Mouse (Mus musculus): ENCODE measurements at regions not wholly inside any gene's neighbourhood (a gene's known extent, or its start where the extent isn't known, plus 50 kb on each side); places are given as distances from the start of the nearest gene placed in this dataset.
"Not testable (repeated sequence)": the region's sequence is repeated elsewhere in the genome, so short reads cannot be mapped to it uniquely, and the experiment has no call there.

DNA sequence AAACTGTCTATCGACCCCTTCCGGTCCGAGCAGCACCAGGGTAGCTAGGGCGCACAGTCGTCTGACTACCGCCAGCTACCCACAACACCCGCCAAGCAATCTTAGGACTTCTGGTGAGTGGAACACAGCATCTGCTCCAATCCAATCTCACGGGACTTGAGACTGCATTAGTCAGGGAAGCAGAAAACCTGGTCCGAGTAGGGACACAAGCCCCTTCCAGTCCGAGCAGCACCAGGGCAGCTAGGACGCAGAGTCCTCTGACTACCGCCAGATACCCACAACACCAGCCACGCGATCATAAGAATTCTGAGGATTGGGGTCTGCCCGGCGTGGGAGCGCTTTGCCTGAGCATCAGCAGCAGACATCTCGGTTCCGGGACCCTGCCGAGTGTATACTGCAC is 79.6 kb downstream of the Gm10715 start:
- H3K27me3 ChIP-seq (ENCODE audit: control insufficient read depth, insufficient read depth, insufficient read length); H3K36me3 ChIP-seq (ENCODE audit: control insufficient read depth, insufficient read depth); H3ac ChIP-seq (ENCODE audit: control insufficient read depth, insufficient read length, low read depth); H3K79me2 ChIP-seq (ENCODE audit: control insufficient read depth, insufficient read depth); H3K79me3 ChIP-seq (ENCODE audit: low read depth); H3K4me3 ChIP-seq (ENCODE audit: insufficient read depth, poor library complexity, severe bottlenecking): not testable (repeated sequence)

DNA sequence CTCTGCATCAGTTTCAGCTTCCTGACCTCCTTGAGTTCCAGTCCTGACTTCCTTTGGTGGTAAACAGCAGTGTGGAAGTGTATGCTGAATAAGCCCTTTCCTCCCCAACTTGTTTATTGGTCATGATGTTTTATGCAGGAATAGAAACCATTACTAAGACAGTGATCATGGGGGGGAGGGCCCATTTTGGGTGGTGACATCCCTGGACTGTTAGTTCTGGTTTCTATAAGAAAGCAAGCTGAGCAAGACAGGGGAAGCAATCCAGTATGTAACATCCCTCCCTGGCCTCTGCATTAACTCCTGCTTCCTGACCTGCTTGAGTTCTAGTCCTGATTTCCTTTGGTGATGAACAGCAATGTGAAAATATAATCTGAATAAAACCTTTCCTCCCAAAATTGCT is 124.5 kb downstream of the Gm10715 start:
- no peaks in the 10 kb centered on the region for H3K27me3 ChIP-seq (ENCODE audit: control insufficient read depth, insufficient read depth, insufficient read length)
- H3ac ChIP-seq (ENCODE audit: control insufficient read depth, insufficient read length, low read depth) = no peak overlapping the region
- no peaks in the 10 kb centered on the region for H3K79me3 ChIP-seq (ENCODE audit: low read depth)
- no peak for TF ChIP-seq MAX (IDR thresholded peaks at IDR 0.05)
- TF ChIP-seq CTCF (IDR thresholded peaks at IDR 0.05; ENCODE audit: control insufficient read depth, insufficient read depth, insufficient read length) = no peak
- no peak for TF ChIP-seq FOSL1 (IDR thresholded peaks at IDR 0.05; ENCODE audit: insufficient read depth, low read length, poor library complexity, severe bottlenecking)
- TF ChIP-seq USF1 (IDR thresholded peaks at IDR 0.05; ENCODE audit: low read depth) = no peak
- no peak for TF ChIP-seq MYOG (IDR thresholded peaks at IDR 0.05; ENCODE audit: control insufficient read depth, extremely low read depth, insufficient read length)
- TF ChIP-seq MYOD1 (IDR thresholded peaks at IDR 0.05; ENCODE audit: control insufficient read depth, insufficient read length, low read depth) = no peak
- H3K79me2 ChIP-seq (ENCODE audit: control insufficient read depth, insufficient read depth) = no peaks in the 10 kb centered on the region
- H3K36me3 ChIP-seq (ENCODE audit: control insufficient read depth, insufficient read depth) = no peaks in the 10 kb centered on the region
- no peak overlapping the region for H3K4me3 ChIP-seq (ENCODE audit: insufficient read depth, poor library complexity, severe bottlenecking)

- no peak overlapping the region for H3K4me3 ChIP-seq (ENCODE audit: insufficient read depth, poor library complexity, severe bottlenecking)
- H3K36me3 ChIP-seq (ENCODE audit: control insufficient read depth, insufficient read depth) = no peaks in the 10 kb centered on the region
- TF ChIP-seq CEBPB (IDR thresholded peaks at IDR 0.05; ENCODE audit: low read depth) (no peak), MAX (IDR thresholded peaks at IDR 0.05) (no peak), MYOD1 (IDR thresholded peaks at IDR 0.05; ENCODE audit: control insufficient read depth, insufficient read length, low read depth) (no peak), FOSL1 (IDR thresholded peaks at IDR 0.05; ENCODE audit: insufficient read depth, low read length, poor library complexity, severe bottlenecking) (no peak)
- no peaks in the 10 kb centered on the region for H3K27me3 ChIP-seq (ENCODE audit: control insufficient read depth, insufficient read depth, insufficient read length)
- no peak overlapping the region for H3ac ChIP-seq (ENCODE audit: control insufficient read depth, insufficient read length, low read depth)
- no peaks in the 10 kb centered on the region for H3K79me2 ChIP-seq (ENCODE audit: control insufficient read depth, insufficient read depth)
- no peaks in the 10 kb centered on the region for H3K79me3 ChIP-seq (ENCODE audit: low read depth)
These were observed 147.7 kb downstream of the Gm10715 start for GRCm38 (mm10) chr9:3184343-3184742.

- Histone ChIP-seq H3K36me3 (ENCODE audit: control insufficient read depth, insufficient read depth) (no peaks in the 10 kb centered on the region), H3K4me3 (ENCODE audit: insufficient read depth, poor library complexity, severe bottlenecking) (no peak overlapping the region), H3K27me3 (ENCODE audit: control insufficient read depth, insufficient read depth, insufficient read length) (no peaks in the 10 kb centered on the region), H3K79me2 (ENCODE audit: control insufficient read depth, insufficient read depth) (no peaks in the 10 kb centered on the region), H3K79me3 (ENCODE audit: low read depth) (no peaks in the 10 kb centered on the region), H3ac (ENCODE audit: control insufficient read depth, insufficient read length, low read depth) (no peak overlapping the region)
- TF ChIP-seq CEBPB (IDR thresholded peaks at IDR 0.05; ENCODE audit: low read depth) (no peak), MYOD1 (IDR thresholded peaks at IDR 0.05; ENCODE audit: control insufficient read depth, insufficient read length, low read depth) (no peak), FOSL1 (IDR thresholded peaks at IDR 0.05; ENCODE audit: insufficient read depth, low read length, poor library complexity, severe bottlenecking) (no peak), MAX (IDR thresholded peaks at IDR 0.05) (no peak), MYOG (IDR thresholded peaks at IDR 0.05; ENCODE audit: control insufficient read depth, extremely low read depth, insufficient read length) (no peak), USF1 (IDR thresholded peaks at IDR 0.05; ENCODE audit: low read depth) (no peak), CTCF (IDR thresholded peaks at IDR 0.05; ENCODE audit: control insufficient read depth, insufficient read depth, insufficient read length) (no peak)
These were observed 135.6 kb upstream of the Alkbh8 start for GRCm38 (mm10) chr9:3199151-3200018.

DNA sequence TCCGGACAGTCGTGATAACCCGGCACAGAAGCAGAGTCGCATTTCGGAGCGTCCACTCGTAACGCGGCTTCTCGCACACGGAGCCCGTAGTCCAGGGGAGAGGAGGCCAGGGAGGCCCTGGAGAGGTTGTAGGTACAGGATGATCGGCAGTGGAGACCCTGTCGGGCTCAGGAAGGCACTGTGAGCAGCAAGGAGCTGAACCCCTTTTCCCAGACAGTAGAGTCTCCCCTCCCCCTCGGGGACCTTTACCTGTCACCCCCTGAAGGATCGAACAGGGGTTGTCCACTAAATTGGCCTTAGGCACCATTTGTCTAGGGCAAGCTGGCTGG is 135.0 kb upstream of the Alkbh8 start:
- not testable (repeated sequence) for H3K27me3 ChIP-seq (ENCODE audit: control insufficient read depth, insufficient read depth, insufficient read length); H3K79me2 ChIP-seq (ENCODE audit: control insufficient read depth, insufficient read depth); H3K79me3 ChIP-seq (ENCODE audit: low read depth); H3K4me3 ChIP-seq (ENCODE audit: insufficient read depth, poor library complexity, severe bottlenecking); H3ac ChIP-seq (ENCODE audit: control insufficient read depth, insufficient read length, low read depth); H3K36me3 ChIP-seq (ENCODE audit: control insufficient read depth, insufficient read depth)

- not testable (repeated sequence) for H3K79me2 ChIP-seq (ENCODE audit: control insufficient read depth, insufficient read depth); H3K4me3 ChIP-seq (ENCODE audit: insufficient read depth, poor library complexity, severe bottlenecking); H3K36me3 ChIP-seq (ENCODE audit: control insufficient read depth, insufficient read depth); H3K27me3 ChIP-seq (ENCODE audit: control insufficient read depth, insufficient read depth, insufficient read length); H3K79me3 ChIP-seq (ENCODE audit: low read depth); H3ac ChIP-seq (ENCODE audit: control insufficient read depth, insufficient read length, low read depth)
These were observed 126.8 kb upstream of the Alkbh8 start for GRCm38 (mm10) chr9:3208120-3208519.
